Mouse (Mus musculus) stomach, postnatal 0 days (tissue): Measurements from ENCODE around the gene Relb.

Experiments used
- CTCF ChIP-seq: IDR thresholded peaks from 2 replicates; pipeline ENCODE4 v1.5.1; 2016; ENCODE audit warnings: antibody characterized with exemption, low read depth, mild to moderate bottlenecking, moderate library complexity
- EP300 ChIP-seq: optimal IDR thresholded peaks from 2 replicates; pipeline ENCODE3; 2016; ENCODE audit warnings: antibody characterized with exemption

DNA sequence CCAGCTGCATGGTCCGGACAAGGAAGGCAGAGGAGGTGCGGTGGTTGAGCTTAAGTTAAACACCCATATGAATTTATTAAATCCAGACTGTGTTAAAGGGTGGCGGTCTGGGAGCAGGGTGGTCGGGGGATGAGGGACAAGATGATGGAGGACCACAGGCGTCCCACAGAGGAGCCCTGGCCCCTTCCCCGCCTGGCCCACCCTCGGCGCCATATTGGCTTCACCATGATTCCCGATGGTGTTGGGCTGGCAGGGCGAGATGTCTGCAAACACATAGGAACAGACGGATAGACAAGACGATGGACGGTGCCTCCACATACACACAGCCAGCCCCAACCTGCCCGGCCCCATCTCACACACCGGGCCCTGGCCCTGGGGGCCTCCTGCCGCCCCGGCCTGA, 4.0 kb upstream of the Relb start:
- no peak for TF ChIP-seq CTCF
- no peak for TF ChIP-seq EP300
